Mouse (Mus musculus): ENCODE data around the gene Proser1.

DNA sequence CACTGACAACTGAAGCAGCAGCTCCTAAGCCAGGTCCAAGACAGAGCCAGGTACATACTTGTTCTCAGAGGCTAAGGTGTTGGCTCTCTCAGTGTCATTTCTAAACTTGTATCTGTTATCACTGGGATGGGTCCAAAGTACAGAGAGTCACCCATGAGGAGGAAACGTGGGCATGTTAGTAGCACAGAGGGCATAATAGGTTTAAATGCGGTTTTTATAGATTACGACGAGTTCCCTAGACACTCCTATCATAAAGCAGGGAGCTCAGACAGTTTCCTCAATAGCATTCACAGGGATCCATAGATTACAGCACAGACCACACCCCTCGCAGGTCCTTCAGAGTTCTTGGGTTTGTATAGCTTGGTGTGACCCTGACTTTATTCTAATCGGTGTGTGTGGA is 9.5 kb upstream of the Proser1 start:
- TF ChIP-seq USF1 (IDR thresholded peaks at IDR 0.05; ENCODE audit: low read depth) (no peak), CTCF (IDR thresholded peaks at IDR 0.05; ENCODE audit: control insufficient read depth, insufficient read depth, insufficient read length) (no peak), CEBPB (IDR thresholded peaks at IDR 0.05; ENCODE audit: low read depth) (no peak), MYOG (IDR thresholded peaks at IDR 0.05; ENCODE audit: control insufficient read depth, extremely low read depth, insufficient read length) (no peak), FOSL1 (IDR thresholded peaks at IDR 0.05; ENCODE audit: insufficient read depth, low read length, poor library complexity, severe bottlenecking) (no peak), MAX (IDR thresholded peaks at IDR 0.05) (no peak), MYOD1 (IDR thresholded peaks at IDR 0.05; ENCODE audit: control insufficient read depth, insufficient read length, low read depth) (no peak)
